Mouse (Mus musculus): ENCODE measurements around the gene Ccdc8.
"Not testable (repeated sequence)": the region's sequence is repeated elsewhere in the genome, so short reads cannot be mapped to it uniquely, and the experiment has no call there.

The Ccdc8 gene

GRCm38 (mm10) chr7:16992451-16992807, at the start of gene Ccdc8:
Gene Ccdc8, plus strand, starts transcription at chr7:16992708.
- no peak for DNase-seq (ENCODE audit: low spot score in 2 of 2)

GRCm38 (mm10) chr7:16942861-16943260, 49.6 kb upstream of the Ccdc8 start:
- DNase-seq (ENCODE audit: low spot score in 2 of 2), result no peak

- DNase-seq (ENCODE audit: low spot score in 2 of 2), result peak; percentile 79 to 81
Observed at GRCm38 (mm10) chr7:16944061-16944807, 48.3 kb upstream of the Ccdc8 start, which contains the start of gene Pnmal2. Gene Pnmal2, plus strand, starts transcription at chr7:16944682.

GRCm38 (mm10) chr7:16944808-16945315, 47.6 kb upstream of the Ccdc8 start:
- DNase-seq (ENCODE audit: low spot score in 2 of 2), result no peak

- no peak for DNase-seq (ENCODE audit: low spot score in 2 of 2)
Observed at GRCm38 (mm10) chr7:16945419-16945818, 47.1 kb upstream of the Ccdc8 start.

- DNase-seq (ENCODE audit: low spot score in 2 of 2), result no peak
Observed at GRCm38 (mm10) chr7:16946441-16947348, 45.8 kb upstream of the Ccdc8 start.

- no peak for DNase-seq (ENCODE audit: low spot score in 2 of 2)
Observed at GRCm38 (mm10) chr7:16947349-16947895, 45.1 kb upstream of the Ccdc8 start.

- DNase-seq (ENCODE audit: low spot score in 2 of 2), result peak in 1 of 2 experiments; percentile 36
Observed at GRCm38 (mm10) chr7:16947959-16948361, 44.5 kb upstream of the Ccdc8 start.

GRCm38 (mm10) chr7:16948923-16949458, 43.5 kb upstream of the Ccdc8 start:
- DNase-seq (ENCODE audit: low spot score in 2 of 2), result no peak

- peak in 1 of 2 experiments; percentile 62 for DNase-seq (ENCODE audit: low spot score in 2 of 2)
Observed at GRCm38 (mm10) chr7:16949908-16950841, 42.3 kb upstream of the Ccdc8 start.

- DNase-seq (ENCODE audit: low spot score in 2 of 2), result peak; percentile 73 to 81
Observed at GRCm38 (mm10) chr7:16950861-16951635, 41.5 kb upstream of the Ccdc8 start.

GRCm38 (mm10) chr7:16953776-16954175, 38.7 kb upstream of the Ccdc8 start:
- DNase-seq (ENCODE audit: low spot score in 2 of 2), result not testable (repeated sequence)

GRCm38 (mm10) chr7:16955712-16956111, 36.8 kb upstream of the Ccdc8 start:
- no peak for DNase-seq (ENCODE audit: low spot score in 2 of 2)

GRCm38 (mm10) chr7:16956410-16957265, 35.9 kb upstream of the Ccdc8 start:
- DNase-seq (ENCODE audit: low spot score in 2 of 2), result no peak

GRCm38 (mm10) chr7:16959539-16960187, 32.8 kb upstream of the Ccdc8 start, which contains the start of gene Pnmal1:
Gene Pnmal1, plus strand, starts transcription at chr7:16959679.
- DNase-seq (ENCODE audit: low spot score in 2 of 2), result peak in 1 of 2 experiments; percentile 68

GRCm38 (mm10) chr7:16961678-16962077, 30.8 kb upstream of the Ccdc8 start:
- no peak for DNase-seq (ENCODE audit: low spot score in 2 of 2)

- no peak for DNase-seq (ENCODE audit: low spot score in 2 of 2)
Observed at GRCm38 (mm10) chr7:16968414-16968813, 24.1 kb upstream of the Ccdc8 start.

GRCm38 (mm10) chr7:16971160-16971559, 21.3 kb upstream of the Ccdc8 start:
- DNase-seq (ENCODE audit: low spot score in 2 of 2), result no peak

Data from urinary bladder, postnatal 4 days (tissue).